In the genomic region with DNA sequence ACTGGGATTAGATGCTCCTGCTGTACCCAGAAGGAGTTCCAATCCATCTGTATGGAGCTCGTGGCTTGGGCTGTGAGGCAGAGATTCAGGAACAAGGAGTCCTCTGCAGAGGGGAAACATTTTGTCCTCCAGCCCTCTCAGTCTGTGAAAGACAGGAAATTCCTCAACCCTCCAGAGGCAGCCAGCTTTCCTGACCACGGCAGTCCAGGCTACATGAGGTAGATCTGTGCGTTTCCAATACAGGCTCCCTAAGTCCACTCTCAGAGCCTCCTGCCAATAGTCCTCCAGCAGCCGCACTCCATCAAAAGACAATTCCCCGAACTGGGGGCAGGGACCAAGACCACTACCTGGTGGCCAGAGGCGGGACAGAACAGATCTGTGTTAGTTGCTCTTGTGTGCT, we compare ENCODE assay signal across 8 mouse cellular contexts.
DNase-seq lines count a peak whose midpoint lies in the region; ATAC-seq lines count a peak whose summit lies in the region.
"Had no signal": no experiment of that assay in that cellular context is flagged by ENCODE, and none has a peak within 500 bp of the region (broad histone marks: within the 10 kb centered on the region; RNA-seq: fewer than 3 reads in every experiment).

No protein-coding gene starts in this region.

- H3K4me3 ChIP-seq in embryonic facial prominence, embryonic 10.5 days: no peak overlapping the region
- H3K4me3 ChIP-seq in embryonic facial prominence, embryonic 15.5 days (replicated peaks): no peak overlapping the region
- no peak overlapping the region for H3K4me3 ChIP-seq in intestine, embryonic 15.5 days (replicated peaks)
- no peak overlapping the region for H3K4me3 ChIP-seq in limb, embryonic 15.5 days
- no peak overlapping the region for H3K4me3 ChIP-seq in forebrain, embryonic 13.5 days

- WGBS in embryonic facial prominence, embryonic 10.5 days: 46% methylated on average over 6 of the region's 6 CpGs
- WGBS in embryonic facial prominence, embryonic 15.5 days: 57% methylated on average over 6 of the region's 6 CpGs
- 62% methylated on average over 6 of the region's 6 CpGs for WGBS in intestine, embryonic 15.5 days
- WGBS in limb, embryonic 15.5 days: 51% methylated on average over 6 of the region's 6 CpGs
- 87% methylated on average over 6 of the region's 6 CpGs for WGBS in forebrain, embryonic 13.5 days

- H3K9me3 ChIP-seq in embryonic facial prominence, embryonic 10.5 days: no peaks in the 10 kb centered on the region
- no peaks in the 10 kb centered on the region for H3K9me3 ChIP-seq in embryonic facial prominence, embryonic 15.5 days (replicated peaks)
- no peaks in the 10 kb centered on the region for H3K9me3 ChIP-seq in intestine, embryonic 15.5 days
- H3K9me3 ChIP-seq in limb, embryonic 15.5 days: no peaks in the 10 kb centered on the region
- H3K9me3 ChIP-seq in forebrain, embryonic 13.5 days (replicated peaks): no peaks in the 10 kb centered on the region

- peaks cover 14% of the 10 kb centered on the region for H3K4me1 ChIP-seq in embryonic facial prominence, embryonic 10.5 days
- H3K4me1 ChIP-seq in embryonic facial prominence, embryonic 15.5 days: peaks cover 13% of the 10 kb centered on the region
- H3K4me1 ChIP-seq in intestine, embryonic 15.5 days (replicated peaks): peaks cover 9% of the 10 kb centered on the region; the same call in 1 of the 2 replicates
- peaks cover 18% of the 10 kb centered on the region for H3K4me1 ChIP-seq in limb, embryonic 15.5 days
- no peaks in the 10 kb centered on the region for H3K4me1 ChIP-seq in forebrain, embryonic 13.5 days

- peak overlapping the region; percentile 75 for H3K27ac ChIP-seq in embryonic facial prominence, embryonic 10.5 days (replicated peaks)
- peak overlapping the region; percentile 48; the same call in 1 of the 2 replicates for H3K27ac ChIP-seq in embryonic facial prominence, embryonic 15.5 days (replicated peaks)
- H3K27ac ChIP-seq in intestine, embryonic 15.5 days: peak overlapping the region; percentile 61
- peak overlapping the region; percentile 52 for H3K27ac ChIP-seq in limb, embryonic 15.5 days
- H3K27ac ChIP-seq in forebrain, embryonic 13.5 days: no peak overlapping the region

- peak; percentile 36 for DNase-seq in embryonic facial prominence, embryonic 10.5 days (ENCODE audit: low spot score)
- no peak for DNase-seq in cerebellum, adult 9-11 months
- DNase-seq in adrenal gland, adult 2 months: no peak
- DNase-seq: cerebellum, postnatal 14 days had no signal

- H3K36me3 ChIP-seq in embryonic facial prominence, embryonic 10.5 days (replicated peaks): no peaks in the 10 kb centered on the region
- H3K36me3 ChIP-seq in embryonic facial prominence, embryonic 15.5 days: no peaks in the 10 kb centered on the region
- no peaks in the 10 kb centered on the region for H3K36me3 ChIP-seq in intestine, embryonic 15.5 days
- no peaks in the 10 kb centered on the region for H3K36me3 ChIP-seq in limb, embryonic 15.5 days
- H3K36me3 ChIP-seq in forebrain, embryonic 13.5 days (ENCODE audit: poor library complexity, severe bottlenecking): no peaks in the 10 kb centered on the region

- ATAC-seq in embryonic facial prominence, embryonic 15.5 days (ENCODE audit: insufficient number of reproducible peaks, low FRiP score, low TSS enrichment, low read depth): no peak; the same call in 1 of the 2 replicates
- peak; percentile 27; the same call in 1 of the 2 replicates for ATAC-seq in intestine, embryonic 15.5 days
- peak; percentile 63; the same call in 1 of the 2 replicates for ATAC-seq in limb, embryonic 15.5 days (ENCODE audit: insufficient number of reproducible peaks, low FRiP score, low TSS enrichment, low read depth)
- no peak for ATAC-seq in forebrain, embryonic 13.5 days

- no peak overlapping the region for H3K9ac ChIP-seq in embryonic facial prominence, embryonic 15.5 days
- H3K9ac ChIP-seq in intestine, embryonic 15.5 days: no peak overlapping the region
- no peak overlapping the region for H3K9ac ChIP-seq in limb, embryonic 15.5 days
- H3K9ac ChIP-seq in forebrain, embryonic 13.5 days: no peak overlapping the region

- no peak overlapping the region for H3K4me2 ChIP-seq in embryonic facial prominence, embryonic 15.5 days (replicated peaks)
- H3K4me2 ChIP-seq in intestine, embryonic 15.5 days (replicated peaks): no peak overlapping the region
- H3K4me2 ChIP-seq in limb, embryonic 15.5 days: no peak overlapping the region
- H3K4me2 ChIP-seq in forebrain, embryonic 13.5 days: no peak overlapping the region

- no peaks in the 10 kb centered on the region for H3K27me3 ChIP-seq in embryonic facial prominence, embryonic 10.5 days (replicated peaks; ENCODE audit: low read depth, poor library complexity, severe bottlenecking)
- no peaks in the 10 kb centered on the region for H3K27me3 ChIP-seq in embryonic facial prominence, embryonic 15.5 days
- H3K27me3 ChIP-seq in intestine, embryonic 15.5 days (replicated peaks): no peaks in the 10 kb centered on the region
- no peaks in the 10 kb centered on the region for H3K27me3 ChIP-seq in limb, embryonic 15.5 days
- no peaks in the 10 kb centered on the region for H3K27me3 ChIP-seq in forebrain, embryonic 13.5 days

Comparison
In these comparisons a context has a peak if more than half of its experiments do, and no peak if none do; other contexts are left out.
1. ATAC-seq: peak in intestine, embryonic 15.5 days (single experiment) and limb, embryonic 15.5 days (single experiment); none in embryonic facial prominence, embryonic 15.5 days (single experiment) and forebrain, embryonic 13.5 days (single experiment).